Mouse (Mus musculus) adrenal gland, adult 8-10 months (tissue): ENCODE measurements at regions not wholly inside any gene's neighbourhood (a gene's known extent, or its start where the extent isn't known, plus 50 kb on each side); places are given as distances from the start of the nearest gene placed in this dataset.
"Not testable (repeated sequence)": the region's sequence is repeated elsewhere in the genome, so short reads cannot be mapped to it uniquely, and the experiment has no call there.

Experiments used
- DNase-seq: peaks from one replicate; pipeline ENCODE4 v3.0.0; 2022

GRCm38 (mm10) chr15:24303123-24303522 lies 1110.4 kb downstream of the Basp1 start:
- not testable (repeated sequence) for DNase-seq

- no peak for DNase-seq
These were observed 1116.3 kb downstream of the Basp1 start for GRCm38 (mm10) chr15:24297236-24297635.

- no peak for DNase-seq
These were observed 1116.8 kb downstream of the Basp1 start for GRCm38 (mm10) chr15:24296798-24297197.

- no peak for DNase-seq
These were observed 1138.5 kb downstream of the Basp1 start for GRCm38 (mm10) chr15:24275100-24275499.

- no peak for DNase-seq
These were observed 1146.2 kb downstream of the Basp1 start for GRCm38 (mm10) chr15:24267360-24267759.
